Mouse (Mus musculus): ENCODE data around the gene Anp32a. TPM values are rescaled to one million over a fixed set of nuclear protein-coding genes. Genes with fewer than 3 reads are reported as not detected.

Anp32a gene
- polyA plus RNA-seq, 1 experiment = 263 TPM

DNA sequence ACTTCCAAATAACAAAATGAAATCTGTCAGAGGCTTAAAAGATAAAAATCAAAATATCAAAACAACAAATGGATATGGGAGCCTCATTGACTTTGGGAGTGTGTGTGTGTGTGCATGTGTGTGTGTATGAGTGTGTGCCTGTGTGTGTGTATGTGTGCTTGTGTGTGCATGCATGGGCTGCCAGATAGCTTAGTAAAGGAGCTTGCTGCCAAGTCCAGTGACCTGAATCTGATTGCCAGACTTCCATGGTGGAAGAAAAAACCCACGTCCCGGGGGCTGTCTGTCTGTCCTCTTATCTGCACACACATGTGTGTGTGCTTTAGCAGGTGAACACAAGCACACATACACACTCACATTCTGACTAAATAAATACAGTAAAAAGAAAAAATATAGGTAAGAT lies 52.4 kb downstream of the Anp32a start:
- Histone ChIP-seq H3K9me3 (no peaks in the 10 kb centered on the region), H3K36me3 (replicated peaks; ENCODE audit: low read length) (no peaks in the 10 kb centered on the region), H3K4me1 (no peaks in the 10 kb centered on the region), H3K27me3 (replicated peaks) (peaks cover 15% of the 10 kb centered on the region), H3K4me3 (replicated peaks) (no peak overlapping the region)
- TF ChIP-seq FLI1 (IDR thresholded peaks at IDR 0.05; ENCODE audit: low read length) (no peak), GATA1 (IDR thresholded peaks at IDR 0.05; ENCODE audit: borderline replicate concordance, low read length) (no peak)

DNA sequence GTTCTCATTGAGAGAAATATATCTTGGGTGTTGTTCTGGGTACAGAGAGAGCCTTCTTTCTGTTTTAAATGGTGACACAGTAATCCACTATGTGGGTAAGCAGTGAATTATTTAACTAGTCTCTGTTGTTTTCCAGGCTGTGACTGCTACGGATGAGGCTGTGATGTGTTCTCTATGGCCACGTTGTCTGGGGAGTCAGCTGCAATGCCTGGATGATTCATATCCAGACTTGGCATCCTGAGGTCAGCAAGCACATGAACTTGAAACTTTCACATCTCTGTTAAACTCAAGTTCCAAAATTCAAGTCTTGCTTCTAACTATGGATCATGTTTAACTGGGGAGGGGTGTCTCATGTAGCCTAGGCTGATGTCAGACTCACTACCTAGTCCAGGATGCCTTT lies 53.1 kb downstream of the Anp32a start:
- Histone ChIP-seq H3K9me3 (no peaks in the 10 kb centered on the region), H3K27me3 (replicated peaks) (peaks cover 15% of the 10 kb centered on the region), H3K4me3 (replicated peaks) (no peak overlapping the region), H3K36me3 (replicated peaks; ENCODE audit: low read length) (no peaks in the 10 kb centered on the region), H3K4me1 (no peaks in the 10 kb centered on the region)
- TF ChIP-seq FLI1 (IDR thresholded peaks at IDR 0.05; ENCODE audit: low read length) (no peak), GATA1 (IDR thresholded peaks at IDR 0.05; ENCODE audit: borderline replicate concordance, low read length) (no peak)

DNA sequence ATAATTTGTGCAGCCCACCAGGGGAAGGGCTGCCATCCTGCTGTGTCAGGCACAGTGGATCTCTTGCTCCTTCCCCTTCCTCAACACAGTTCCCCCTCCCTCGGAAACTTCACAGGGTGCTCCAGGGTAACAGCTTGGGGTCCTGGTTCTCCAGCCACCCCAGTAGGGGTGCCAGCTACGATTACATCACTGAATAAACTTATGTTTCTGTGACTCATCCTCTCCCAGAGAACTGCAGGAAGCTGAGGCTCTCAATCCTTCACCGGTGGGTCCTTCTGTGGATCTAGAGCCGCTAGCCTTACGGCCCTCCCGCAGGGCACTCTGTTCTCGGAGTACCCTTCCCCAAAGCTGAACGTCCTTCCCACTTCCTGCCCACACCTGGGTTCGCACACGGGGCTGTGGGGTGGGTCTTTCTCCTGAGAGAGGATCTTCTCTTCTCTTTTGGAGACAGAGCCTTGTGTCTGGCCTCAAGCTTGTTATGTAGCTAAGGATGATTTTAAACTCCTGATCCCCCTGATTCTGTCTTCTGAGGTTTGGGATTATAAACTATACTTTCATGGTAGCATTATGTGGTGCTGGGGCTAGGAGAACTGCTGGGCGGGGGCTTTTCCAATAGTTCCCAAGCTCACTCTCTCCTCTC lies 59.6 kb downstream of the Anp32a start:
- Histone ChIP-seq H3K4me1 (no peaks in the 10 kb centered on the region), H3K4me3 (replicated peaks) (no peak overlapping the region), H3K36me3 (replicated peaks; ENCODE audit: low read length) (no peaks in the 10 kb centered on the region), H3K9me3 (no peaks in the 10 kb centered on the region; the same call in 1 of the 2 replicates), H3K27me3 (replicated peaks) (peaks cover 22% of the 10 kb centered on the region)
- TF ChIP-seq FLI1 (IDR thresholded peaks at IDR 0.05; ENCODE audit: low read length) (no peak), GATA1 (IDR thresholded peaks at IDR 0.05; ENCODE audit: borderline replicate concordance, low read length) (no peak)

DNA sequence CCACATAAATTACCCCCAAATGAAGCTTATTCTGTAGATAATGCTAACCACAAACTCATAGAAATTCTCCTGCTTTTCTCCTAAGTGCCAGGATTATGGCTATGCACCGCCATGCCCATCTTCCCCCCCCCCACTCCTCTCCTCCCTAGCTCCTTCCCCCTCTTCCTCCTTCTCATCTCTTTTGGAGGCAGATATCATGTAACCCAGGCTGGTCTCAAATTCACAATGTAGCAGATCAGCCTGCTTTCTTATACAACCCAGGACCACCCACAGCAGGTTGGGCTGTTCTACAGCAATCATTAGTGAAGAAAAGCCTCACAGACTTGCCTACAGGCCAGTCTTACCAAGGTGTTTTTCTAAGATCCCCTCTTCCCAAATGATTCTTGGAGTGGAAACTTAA lies 60.5 kb downstream of the Anp32a start:
- TF ChIP-seq GATA1 (IDR thresholded peaks at IDR 0.05; ENCODE audit: borderline replicate concordance, low read length) (no peak), FLI1 (IDR thresholded peaks at IDR 0.05; ENCODE audit: low read length) (no peak)
- H3K36me3 ChIP-seq (replicated peaks; ENCODE audit: low read length) = no peaks in the 10 kb centered on the region

DNA sequence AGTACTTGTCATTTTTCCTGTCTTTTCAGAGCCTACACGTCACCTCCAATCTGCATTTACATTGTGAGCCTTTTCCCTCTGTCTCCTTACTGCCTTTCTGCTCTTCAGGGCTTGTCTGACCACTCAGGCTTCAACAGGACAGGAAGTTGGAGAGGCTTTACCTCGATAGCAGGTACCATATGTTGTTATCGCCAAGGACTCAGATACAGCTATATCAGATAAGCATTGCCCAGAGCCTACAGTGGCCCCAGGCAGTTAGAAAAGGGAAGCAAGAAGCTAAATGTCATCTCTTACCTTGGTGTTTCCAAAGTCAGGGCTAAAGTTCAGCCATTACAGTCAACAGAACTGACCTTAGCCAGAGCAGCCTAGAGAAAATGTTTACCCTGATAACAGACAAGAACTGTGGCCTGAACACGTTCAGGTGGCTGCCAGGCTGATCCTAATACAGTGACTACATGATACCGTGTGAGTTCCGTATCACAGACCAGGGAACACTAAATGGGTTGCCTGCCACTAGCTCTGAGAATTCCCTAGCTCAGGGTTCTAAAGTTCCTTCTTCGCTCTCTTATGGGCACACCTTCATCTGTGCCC lies 65.4 kb downstream of the Anp32a start:
- peaks cover 26% of the 10 kb centered on the region for H3K9me3 ChIP-seq
- peaks cover 3% of the 10 kb centered on the region for H3K36me3 ChIP-seq (replicated peaks; ENCODE audit: low read length)
- no peak overlapping the region for H3K4me3 ChIP-seq (replicated peaks)
- peaks cover 8% of the 10 kb centered on the region for H3K27me3 ChIP-seq (replicated peaks)
- H3K4me1 ChIP-seq = peaks cover 5% of the 10 kb centered on the region; the same call in 1 of the 2 replicates
- TF ChIP-seq GATA1 (IDR thresholded peaks at IDR 0.05; ENCODE audit: borderline replicate concordance, low read length) = no peak

More for the DNA sequence above, 60.5 kb downstream of the Anp32a start:
- H3K27me3 ChIP-seq (replicated peaks) = peaks cover 23% of the 10 kb centered on the region
- H3K4me1 ChIP-seq = no peaks in the 10 kb centered on the region
- no peak overlapping the region for H3K4me3 ChIP-seq (replicated peaks)
- H3K9me3 ChIP-seq = peaks cover 2% of the 10 kb centered on the region

DNA sequence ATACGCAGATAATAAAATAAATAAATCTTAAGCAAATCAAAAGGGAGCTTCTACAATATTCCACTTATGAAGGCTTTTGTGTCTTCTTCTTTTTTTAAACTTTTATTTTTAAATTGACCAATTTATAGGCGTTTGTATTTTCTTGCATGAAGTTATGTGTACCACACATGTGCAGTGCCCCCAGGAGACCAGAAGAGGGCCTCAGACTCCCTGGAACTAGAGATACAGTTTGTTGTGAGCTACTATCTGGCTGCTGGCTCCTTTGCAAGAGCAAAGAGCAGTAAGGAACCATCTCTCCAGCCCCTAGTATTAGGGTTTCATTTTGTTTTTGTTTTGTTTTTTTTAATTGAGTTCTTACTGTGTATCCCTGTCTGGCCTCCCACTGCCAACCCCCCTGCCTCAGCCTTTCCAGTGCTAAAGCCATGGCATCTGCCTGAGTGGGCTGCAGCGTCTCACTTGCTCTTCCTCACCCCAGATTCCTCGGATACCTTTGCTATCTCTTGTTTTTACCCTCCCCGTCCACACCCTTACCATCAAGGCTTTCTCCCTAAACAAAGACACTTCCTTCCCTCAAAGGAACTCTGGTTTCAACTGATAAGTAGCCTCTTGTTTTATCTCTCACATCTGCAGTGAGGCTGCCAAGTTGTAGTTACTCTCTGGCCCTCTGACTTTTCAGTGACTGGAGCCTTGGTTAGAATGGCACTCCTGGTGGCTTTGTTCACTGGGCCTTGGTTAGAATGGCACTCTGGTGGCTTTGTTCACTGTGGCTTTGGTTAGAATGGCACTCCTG lies 66.5 kb downstream of the Anp32a start:
- peak overlapping the region; percentile 38 for H3K4me3 ChIP-seq (replicated peaks)
- H3K36me3 ChIP-seq (replicated peaks; ENCODE audit: low read length) = peaks cover 3% of the 10 kb centered on the region
- H3K4me1 ChIP-seq = peaks cover 5% of the 10 kb centered on the region; the same call in 1 of the 2 replicates
- peaks cover 4% of the 10 kb centered on the region for H3K27me3 ChIP-seq (replicated peaks)
- H3K9me3 ChIP-seq = peaks cover 33% of the 10 kb centered on the region
- TF ChIP-seq FLI1 (IDR thresholded peaks at IDR 0.05; ENCODE audit: low read length) = no peak
- TF ChIP-seq GATA1 (IDR thresholded peaks at IDR 0.05; ENCODE audit: borderline replicate concordance, low read length) = no peak

DNA sequence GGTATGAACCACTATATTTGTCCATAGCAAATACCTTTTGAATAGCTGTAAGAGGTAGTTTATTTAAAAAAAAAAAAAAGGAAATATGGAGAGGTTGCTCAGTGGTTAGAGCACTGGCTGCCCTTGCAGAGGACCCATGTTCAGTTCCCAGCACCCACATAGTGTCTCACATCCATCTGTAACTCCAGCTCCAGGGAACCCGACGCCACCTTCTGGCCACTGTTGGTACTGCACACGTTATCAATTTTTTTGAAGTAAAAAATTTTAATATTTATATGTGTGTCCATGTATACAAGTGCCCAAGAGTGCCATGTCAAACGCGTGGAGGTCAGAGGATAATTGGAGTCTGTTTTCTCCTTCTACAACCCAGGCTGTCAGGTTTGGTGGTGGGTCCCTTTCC lies 77.6 kb downstream of the Anp32a start:
- TF ChIP-seq FLI1 (IDR thresholded peaks at IDR 0.05; ENCODE audit: low read length) = no peak
- TF ChIP-seq GATA1 (IDR thresholded peaks at IDR 0.05; ENCODE audit: borderline replicate concordance, low read length) = no peak
- Histone ChIP-seq H3K36me3 (replicated peaks; ENCODE audit: low read length) (no peaks in the 10 kb centered on the region), H3K4me1 (peaks cover 19% of the 10 kb centered on the region), H3K9me3 (peaks cover 39% of the 10 kb centered on the region), H3K27me3 (replicated peaks) (peaks cover 42% of the 10 kb centered on the region), H3K4me3 (replicated peaks) (no peak overlapping the region)

DNA sequence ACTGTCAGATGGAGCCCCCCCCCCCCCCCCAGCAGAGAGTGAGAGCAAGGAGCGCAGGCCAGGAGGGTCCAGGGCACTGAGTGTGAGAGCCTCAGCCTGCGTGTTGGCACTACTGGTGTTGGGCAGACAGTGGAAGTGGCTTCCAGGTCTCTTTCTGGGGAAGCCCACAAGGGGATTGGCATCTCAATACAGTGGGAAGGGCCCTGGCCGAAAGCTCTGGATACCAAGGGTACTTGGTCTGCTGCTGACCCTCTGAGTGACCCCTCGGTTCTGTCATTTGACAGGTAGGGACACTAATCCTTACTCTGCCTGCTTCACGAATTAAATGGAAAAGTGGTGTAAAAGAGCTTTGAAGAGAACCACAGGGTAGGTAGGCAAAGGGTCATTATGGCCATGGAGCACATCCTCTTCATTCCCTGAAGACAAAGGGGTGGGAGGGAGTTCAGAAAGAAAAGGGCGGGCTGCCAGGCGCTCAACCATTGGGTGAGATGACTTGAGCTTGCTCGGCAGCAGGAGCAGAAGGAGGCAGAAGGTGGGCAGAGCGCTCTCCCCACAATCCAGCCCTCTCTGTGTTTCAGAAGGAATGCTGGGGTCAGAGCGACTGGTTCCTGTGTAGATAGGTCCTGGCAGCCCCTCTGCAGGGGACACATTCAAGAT lies 79.3 kb downstream of the Anp32a start:
- TF ChIP-seq GATA1 (IDR thresholded peaks at IDR 0.05; ENCODE audit: borderline replicate concordance, low read length) (no peak), FLI1 (IDR thresholded peaks at IDR 0.05; ENCODE audit: low read length) (no peak)
- Histone ChIP-seq H3K27me3 (replicated peaks) (peaks cover 29% of the 10 kb centered on the region), H3K4me1 (peaks cover 30% of the 10 kb centered on the region), H3K9me3 (peaks cover 37% of the 10 kb centered on the region), H3K4me3 (replicated peaks) (no peak overlapping the region), H3K36me3 (replicated peaks; ENCODE audit: low read length) (no peaks in the 10 kb centered on the region)

DNA sequence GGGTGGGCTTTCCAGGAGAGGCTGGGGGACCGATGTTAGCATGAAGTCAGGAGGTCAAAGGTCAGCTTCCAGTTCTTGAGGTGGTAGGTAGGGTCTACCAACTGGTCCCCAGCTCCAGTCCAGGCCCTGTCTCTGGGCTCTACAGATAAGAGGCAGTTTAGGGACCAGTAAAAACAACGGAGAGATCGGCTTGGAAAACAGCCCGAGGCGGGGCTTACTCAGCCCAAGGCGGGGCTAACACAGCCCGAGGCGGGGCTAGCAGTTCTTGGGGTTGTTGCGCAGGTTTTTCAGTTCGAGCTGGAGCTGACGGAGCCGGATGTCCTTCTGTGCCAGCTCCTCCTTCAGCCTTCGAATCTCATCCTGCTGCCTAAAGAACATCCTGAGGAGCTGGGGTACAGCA lies 79.9 kb downstream of the Anp32a start:
- Histone ChIP-seq H3K9me3 (peaks cover 37% of the 10 kb centered on the region), H3K4me3 (replicated peaks) (peak overlapping the region; percentile 16), H3K36me3 (replicated peaks; ENCODE audit: low read length) (no peaks in the 10 kb centered on the region), H3K4me1 (peaks cover 35% of the 10 kb centered on the region), H3K27me3 (replicated peaks) (peaks cover 29% of the 10 kb centered on the region)
- TF ChIP-seq GATA1 (IDR thresholded peaks at IDR 0.05; ENCODE audit: borderline replicate concordance, low read length) = no peak
- no peak for TF ChIP-seq FLI1 (IDR thresholded peaks at IDR 0.05; ENCODE audit: low read length)

Measured in megakaryocyte, embryonic 14.5 days (primary cell).